Mouse (Mus musculus) cerebellum, postnatal 14 days (tissue): ENCODE measurements around the gene Srsf4.

Source experiments
- DNase-seq, 2 experiments: peaks; one replicate each; pipeline ENCODE4 v3.0.0; 2021; ENCODE audit warnings: mixed read lengths in 2 of 2

Gene Srsf4

GRCm38 (mm10) chr4:131915821-131916328, 42.5 kb downstream of the Srsf4 start:
- DNase-seq = no peak

GRCm38 (mm10) chr4:131916425-131916824, 43.0 kb downstream of the Srsf4 start:
- peak; percentile 71 to 83 for DNase-seq

GRCm38 (mm10) chr4:131917010-131917555, 43.7 kb downstream of the Srsf4 start:
- DNase-seq = no peak

- DNase-seq = no peak
Observed at GRCm38 (mm10) chr4:131918026-131918533, 44.7 kb downstream of the Srsf4 start.

- DNase-seq = no peak
Observed at GRCm38 (mm10) chr4:131918711-131919500, 45.5 kb downstream of the Srsf4 start.

- no peak for DNase-seq
Observed at GRCm38 (mm10) chr4:131919506-131920140, 46.2 kb downstream of the Srsf4 start.

GRCm38 (mm10) chr4:131920141-131920594, 46.8 kb downstream of the Srsf4 start:
- DNase-seq = no peak

GRCm38 (mm10) chr4:131920595-131921351, 47.4 kb downstream of the Srsf4 start:
- DNase-seq = peak; percentile 35 to 62

GRCm38 (mm10) chr4:131921461-131922346, 48.3 kb downstream of the Srsf4 start, which contains the start of gene Tmem200b:
Tmem200b (plus strand) TSS chr4:131921771.
- DNase-seq = no peak

GRCm38 (mm10) chr4:131922404-131922803, 49.0 kb downstream of the Srsf4 start:
- DNase-seq = no peak

- DNase-seq = peak; percentile 32 to 55
Observed at GRCm38 (mm10) chr4:131924096-131924810, 50.8 kb downstream of the Srsf4 start.

GRCm38 (mm10) chr4:131929146-131929545, 55.7 kb downstream of the Srsf4 start:
- no peak for DNase-seq

- no peak for DNase-seq
Observed at GRCm38 (mm10) chr4:131939459-131939858, 66.0 kb downstream of the Srsf4 start.

- DNase-seq = peak in 1 of 2 experiments; percentile 19
Observed at GRCm38 (mm10) chr4:131940846-131941245, 67.4 kb downstream of the Srsf4 start.

- no peak for DNase-seq
Observed at GRCm38 (mm10) chr4:131947848-131948247, 74.4 kb downstream of the Srsf4 start.

- DNase-seq = no peak
Observed at GRCm38 (mm10) chr4:131949903-131950302, 76.5 kb downstream of the Srsf4 start.

- DNase-seq = no peak
Observed at GRCm38 (mm10) chr4:131950657-131951056, 77.2 kb downstream of the Srsf4 start.
